Mouse (Mus musculus): Measurements from ENCODE around the gene C2cd6.

The C2cd6 gene

DNA sequence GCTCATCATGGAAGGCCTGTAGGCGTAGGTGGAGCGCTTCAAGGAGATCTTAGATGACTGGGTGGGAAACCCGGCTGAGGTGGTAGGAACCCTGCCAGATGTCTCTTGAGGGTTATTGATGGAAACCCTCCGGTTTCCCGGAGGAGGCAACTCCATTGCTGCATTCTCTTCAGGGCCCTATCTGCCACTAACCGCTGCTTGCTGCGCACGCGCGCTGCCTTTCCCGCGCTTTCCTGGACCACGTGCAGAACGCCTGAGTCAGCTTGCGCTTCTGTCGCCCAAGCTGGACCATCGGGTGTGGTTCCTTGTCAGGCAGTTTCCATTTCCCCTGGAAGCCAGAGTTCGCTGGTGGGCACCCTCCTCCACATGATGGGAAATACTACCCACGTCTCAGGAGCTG is at the start of gene C2cd6:
C2cd6 (minus strand) TSS at position 196 of the 400 bp plus-strand sequence.
- no peak for DNase-seq

DNA sequence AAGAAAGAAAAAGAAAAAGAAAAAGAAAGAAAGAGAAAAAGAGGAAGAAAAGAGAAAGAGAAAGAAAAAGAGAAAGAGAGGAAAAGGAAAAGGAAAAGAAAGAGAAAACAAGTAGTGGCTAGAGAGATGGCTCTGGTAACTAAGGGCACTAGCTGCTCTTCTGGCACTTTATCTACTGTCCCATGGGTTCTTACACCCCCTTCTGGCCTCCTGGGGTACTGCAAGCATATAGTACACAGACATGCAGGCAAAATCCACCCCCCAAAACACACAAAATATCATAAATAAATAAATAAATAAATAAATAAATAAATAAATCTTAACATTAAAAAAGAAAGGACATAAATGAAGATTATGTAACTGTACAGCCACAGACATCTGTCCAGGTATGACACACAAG is 48.1 kb upstream of the C2cd6 start:
- DNase-seq, result peak in 1 of 2 experiments; percentile 45

DNA sequence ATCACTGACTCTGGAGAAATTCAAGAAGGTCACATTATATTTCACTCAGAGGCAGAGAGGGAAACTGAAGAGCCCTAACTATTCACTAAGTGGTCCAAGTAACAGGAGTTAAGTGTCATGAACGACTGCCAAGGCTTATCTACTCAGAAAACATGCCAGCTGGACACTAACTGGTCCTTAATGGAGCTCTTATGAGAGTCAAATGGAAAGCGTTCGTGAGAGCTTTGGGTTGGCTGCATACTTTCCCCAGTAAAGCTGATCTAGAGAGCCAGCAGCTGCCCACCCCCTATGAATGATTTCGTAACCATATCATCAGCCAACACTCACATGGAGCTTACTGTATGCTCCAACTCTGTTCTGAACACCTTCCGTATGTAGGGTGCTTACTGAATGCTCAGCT is 39.7 kb upstream of the C2cd6 start:
- DNase-seq, result no peak

DNA sequence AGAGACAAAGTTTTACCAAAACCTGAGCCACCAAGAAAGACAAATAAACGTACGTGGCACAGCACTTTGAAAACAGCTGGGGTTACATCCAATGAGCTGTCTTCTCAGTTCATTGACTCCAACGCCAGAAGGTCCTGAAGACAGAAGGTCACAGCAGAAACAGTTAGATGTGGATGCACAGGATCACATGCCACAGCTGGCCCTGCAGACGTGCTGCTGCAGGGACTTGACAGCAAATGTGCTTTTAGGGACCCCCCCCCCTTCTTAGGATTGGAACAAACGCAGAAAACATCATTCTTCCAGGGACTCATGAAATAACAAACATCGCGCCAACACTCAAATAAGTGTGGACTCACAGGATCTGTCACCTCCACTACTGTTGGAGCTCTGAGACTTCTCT is 34.2 kb upstream of the C2cd6 start:
- DNase-seq, result no peak

DNA sequence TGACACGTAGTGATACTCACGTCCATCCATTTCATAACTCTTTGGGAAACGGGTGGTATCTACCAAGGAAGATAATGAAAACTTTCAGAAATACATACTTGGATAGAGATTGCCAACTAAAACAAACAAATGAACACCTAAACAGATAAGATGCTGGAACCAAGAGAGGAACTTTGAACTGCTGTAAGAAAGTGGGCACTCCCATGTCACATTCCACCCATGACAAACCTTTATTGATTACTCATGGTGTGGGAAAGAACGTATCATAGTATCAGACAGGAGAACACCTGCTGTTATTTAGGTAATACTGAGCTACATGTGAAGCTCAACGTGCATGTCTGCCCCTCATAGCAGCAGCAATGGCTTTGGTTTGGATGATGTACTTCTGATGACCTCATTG is 30.9 kb upstream of the C2cd6 start:
- no peak for DNase-seq

DNA sequence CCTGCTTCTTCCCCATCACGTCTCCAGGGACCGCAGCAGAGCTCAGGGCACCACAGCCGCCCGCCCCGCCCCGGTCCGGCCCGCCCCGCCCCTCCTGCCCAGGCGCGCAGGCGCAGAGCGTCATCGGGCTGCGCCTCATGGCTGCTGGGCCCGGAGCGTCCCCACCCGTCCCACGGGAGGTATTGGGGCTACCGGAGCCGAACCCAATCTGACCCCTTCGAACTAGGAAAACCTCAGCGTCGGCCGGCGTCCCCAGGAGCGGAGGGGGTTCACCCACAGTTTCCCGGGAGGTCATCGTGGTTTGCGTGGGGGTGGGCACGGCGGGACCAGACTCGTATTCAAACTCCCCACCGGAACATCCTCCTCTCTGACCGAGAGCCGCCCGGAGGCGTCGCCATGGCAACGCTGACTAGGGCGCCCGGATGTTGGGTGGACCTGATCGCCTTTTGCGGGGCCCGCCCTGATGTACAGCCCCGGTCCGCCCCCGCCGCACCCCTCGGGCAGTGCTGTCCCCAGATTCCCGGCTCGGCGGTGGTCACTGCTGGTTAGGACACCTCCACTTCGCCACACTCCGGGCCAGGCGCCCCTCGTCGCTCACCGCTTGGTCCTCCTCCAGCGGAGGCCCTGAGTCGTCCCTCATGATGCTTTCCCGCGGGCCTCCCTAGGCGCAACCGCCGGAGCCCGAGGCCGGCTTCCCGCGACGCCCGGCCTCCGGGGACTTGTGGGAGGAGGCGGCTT is 25.2 kb upstream of the C2cd6 start, which contains the start of gene Tmem237:
Tmem237 (minus strand) TSS at position 689 of the 738 bp plus-strand sequence.
- peak; percentile 92 to 95 for DNase-seq

DNA sequence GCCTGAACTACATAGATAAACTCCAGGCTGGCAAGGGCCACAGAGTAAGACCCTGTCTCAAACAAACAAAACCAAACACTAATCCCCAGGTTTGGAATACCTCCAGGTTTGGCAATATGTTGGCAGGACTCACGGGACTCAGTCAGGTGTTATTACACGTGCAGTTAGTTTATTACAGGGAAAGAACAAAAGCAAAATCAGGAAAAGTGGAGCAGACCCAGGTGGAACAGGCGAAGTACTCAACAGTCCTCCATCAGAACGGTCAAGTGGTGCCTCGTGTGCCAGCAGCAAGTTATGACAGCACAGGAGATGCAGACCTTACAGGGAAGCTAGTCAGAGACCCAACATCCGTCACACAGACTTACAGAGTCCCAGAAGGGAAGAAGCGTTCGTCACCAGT is 15.8 kb upstream of the C2cd6 start:
- DNase-seq, result no peak

DNA sequence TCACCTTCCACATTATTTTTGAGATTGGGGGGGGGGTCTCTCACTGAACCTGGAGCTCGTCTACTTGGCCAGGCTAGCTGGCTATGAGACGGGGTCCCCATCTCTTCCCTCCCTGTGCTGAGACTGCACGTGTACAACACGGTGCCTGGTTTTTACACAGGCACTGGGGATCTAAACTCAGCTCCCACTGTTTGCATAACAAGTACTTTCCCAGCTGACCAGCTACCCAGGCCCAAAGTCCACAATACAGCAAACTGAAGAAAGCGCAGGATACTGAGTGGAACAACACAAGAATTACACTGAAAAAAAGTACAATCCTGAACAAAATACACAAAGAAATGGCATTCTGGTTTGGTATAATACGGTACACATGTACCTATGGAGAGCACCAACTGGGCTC is 7.4 kb upstream of the C2cd6 start:
- no peak for DNase-seq

DNA sequence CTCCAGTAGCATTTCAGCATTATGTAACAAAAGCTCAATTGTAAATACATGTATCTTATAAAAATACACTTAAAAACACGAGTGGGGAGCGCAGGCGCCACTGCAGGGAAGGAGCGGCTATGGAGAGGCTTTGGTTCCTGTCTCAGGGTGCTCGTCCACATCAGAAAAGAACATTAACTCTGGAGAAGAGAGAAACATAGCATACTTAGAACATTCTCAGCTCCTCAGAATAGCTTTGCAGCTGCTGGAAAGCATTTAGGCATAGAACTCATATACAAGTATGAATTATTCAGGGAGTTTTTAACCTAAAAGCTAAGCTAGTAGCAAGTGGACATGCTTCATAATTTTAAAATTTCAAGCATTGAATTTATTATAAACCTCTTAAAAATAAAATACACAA is 6.3 kb upstream of the C2cd6 start:
- no peak for DNase-seq

DNA sequence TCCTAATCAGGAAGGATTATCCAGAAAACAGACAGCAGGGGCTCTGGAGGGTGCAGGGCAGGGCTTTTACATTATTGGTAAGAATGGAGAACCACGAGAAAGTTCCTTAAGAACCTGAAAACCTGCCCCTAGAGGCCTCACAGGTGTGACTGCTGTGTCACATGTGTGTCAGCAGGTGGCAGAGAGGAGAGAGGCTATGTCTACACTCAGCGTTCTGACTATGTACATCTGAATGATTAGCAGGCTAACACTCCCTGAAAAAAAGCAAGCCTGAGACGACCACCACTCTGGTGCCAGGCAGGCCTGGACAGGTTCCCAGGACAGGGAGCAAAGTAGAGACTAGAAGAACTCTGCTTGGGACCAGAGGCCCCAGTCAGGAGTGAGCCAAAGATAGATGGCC is 23.8 kb downstream of the C2cd6 start:
- peak in 1 of 2 experiments; percentile 1 for DNase-seq

DNA sequence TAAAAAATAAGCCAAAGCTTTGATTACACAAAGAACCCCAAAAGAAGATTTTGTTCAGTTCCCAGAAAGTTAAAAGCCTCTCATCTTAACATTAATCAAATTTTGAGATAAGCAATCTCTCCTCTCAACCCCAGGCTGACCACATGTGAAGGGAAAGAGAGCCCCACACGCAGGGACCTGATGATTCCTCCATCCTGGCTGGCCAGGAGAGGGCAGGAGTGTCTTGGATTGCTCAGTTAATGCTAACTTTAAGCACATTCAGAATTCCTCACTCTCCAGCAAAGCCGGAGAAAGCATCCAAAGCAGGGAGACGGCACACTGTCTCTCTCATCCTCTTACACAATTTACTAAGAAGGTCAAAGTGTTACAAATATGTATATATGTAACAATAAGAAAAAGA is 26.7 kb downstream of the C2cd6 start:
- peak; percentile 12 to 36 for DNase-seq

DNA sequence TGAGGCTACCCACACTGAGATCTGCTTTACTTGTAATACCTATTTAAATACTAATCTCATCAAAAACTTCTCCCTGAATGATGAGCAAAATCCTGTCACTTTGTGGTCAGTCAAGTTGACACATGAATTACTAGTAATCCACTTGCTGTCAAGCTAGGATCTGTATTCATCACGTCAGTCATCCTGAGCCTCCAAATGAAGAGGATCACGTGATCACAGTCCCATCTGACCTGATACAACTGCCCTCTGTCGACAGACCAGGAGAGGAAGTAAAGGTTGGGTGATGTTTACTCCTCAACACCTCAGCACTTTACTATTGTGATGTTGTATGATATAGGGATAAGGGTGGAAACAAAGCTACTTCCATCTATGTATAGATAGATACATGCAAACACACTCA is 31.0 kb downstream of the C2cd6 start:
- no peak for DNase-seq

DNA sequence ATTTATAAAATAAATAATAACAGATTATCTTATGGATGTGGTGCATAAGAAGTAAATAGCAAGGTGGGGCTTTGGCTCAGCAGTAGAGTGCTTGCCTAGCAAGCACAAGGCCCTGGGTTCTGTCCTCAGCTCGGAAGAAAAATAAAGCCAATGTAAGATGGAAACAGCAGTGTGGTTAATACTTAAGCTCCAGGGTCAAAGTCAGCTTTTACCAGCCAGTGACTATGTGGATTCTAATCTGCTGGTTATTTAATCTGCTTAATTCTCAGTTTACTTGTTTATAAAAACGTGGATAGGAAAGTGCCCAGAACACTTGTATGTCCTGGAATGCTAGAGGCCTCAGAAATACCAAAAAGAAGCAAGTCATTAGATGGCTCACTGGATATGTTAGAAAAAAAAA is 37.7 kb downstream of the C2cd6 start:
- DNase-seq, result no peak

DNA sequence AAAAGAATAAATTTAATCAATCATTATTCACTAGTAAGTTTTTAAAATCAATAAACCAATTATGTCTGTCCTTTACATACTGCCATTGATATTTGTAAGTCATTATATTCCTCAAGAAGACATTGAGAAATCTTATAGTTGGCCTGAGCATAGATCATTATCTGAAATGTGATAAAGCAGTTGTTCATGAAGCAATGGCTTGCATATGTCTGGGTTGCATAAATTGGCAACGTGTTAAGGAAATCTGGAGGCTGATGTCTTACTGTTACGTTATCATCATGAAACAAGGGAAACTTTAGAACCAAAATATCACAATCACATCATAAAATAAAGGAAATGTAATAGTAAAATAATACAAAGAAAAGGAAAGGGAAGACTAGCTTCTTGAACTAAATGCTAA is 43.4 kb downstream of the C2cd6 start:
- DNase-seq, result no peak

DNA sequence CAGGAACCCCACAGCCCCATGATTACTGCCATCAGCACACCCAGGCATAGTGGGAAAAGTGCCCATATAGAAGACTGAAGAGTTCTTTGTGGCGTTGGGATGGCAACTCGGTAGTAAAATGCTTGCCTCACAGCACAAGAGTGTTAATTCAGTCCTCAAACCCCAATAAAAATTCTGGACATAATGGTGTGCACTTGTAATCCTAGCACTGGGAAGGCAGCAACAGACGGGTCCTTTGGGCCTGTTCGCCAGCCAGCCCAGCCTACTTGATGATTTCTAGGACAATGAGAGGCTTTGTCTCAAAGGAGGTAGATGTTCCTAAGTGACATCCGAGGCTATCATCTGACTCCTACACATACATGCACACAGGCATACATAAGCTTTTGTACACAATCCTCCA is 57.0 kb downstream of the C2cd6 start:
- no peak for DNase-seq

DNA sequence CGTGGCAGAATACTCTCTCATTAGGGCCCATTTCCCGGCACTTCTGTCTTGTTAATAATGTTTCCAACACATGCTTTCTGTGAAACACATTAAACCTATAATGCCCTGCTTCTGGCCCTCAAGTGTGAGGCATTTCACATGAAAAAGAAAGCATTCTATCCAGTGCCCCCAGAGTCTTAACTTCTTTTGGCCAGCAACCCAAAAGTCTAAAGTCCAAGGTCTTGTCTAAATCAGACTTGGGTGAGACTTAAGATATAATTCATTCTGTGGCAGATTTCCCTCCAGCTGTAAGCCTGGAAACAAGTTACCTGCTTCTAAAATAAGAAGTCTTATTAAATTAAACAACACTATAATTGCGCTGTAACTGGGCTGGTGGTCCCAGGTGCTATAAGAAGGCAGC is 73.1 kb downstream of the C2cd6 start:
- DNase-seq, result no peak

DNA sequence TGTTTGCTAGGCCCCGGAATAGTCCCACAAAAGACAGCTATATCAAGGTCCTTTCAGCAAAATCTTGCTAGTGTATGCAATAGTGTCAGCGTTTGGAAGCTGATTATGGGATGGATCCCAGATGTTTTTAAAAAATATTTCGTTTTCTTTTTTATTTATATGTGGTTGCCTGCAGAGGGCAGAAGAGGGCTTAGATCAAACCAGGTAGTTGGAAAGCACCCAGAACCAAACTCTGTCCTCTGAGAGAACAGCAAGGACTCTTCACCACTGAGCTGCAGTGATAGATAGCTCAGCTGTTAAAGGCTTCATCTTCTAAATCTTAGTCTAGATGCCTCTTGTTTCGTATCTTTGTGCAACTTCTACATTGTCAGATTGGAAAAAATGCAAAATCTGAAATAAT is 85.5 kb downstream of the C2cd6 start:
- no peak for DNase-seq

Measured in cerebellum, adult 18-20 months (tissue).